Mouse (Mus musculus): ENCODE data around the gene Rnaseh1. TPM values are rescaled to one million over a fixed set of nuclear protein-coding genes. Genes with fewer than 3 reads are reported as not detected.
A peak's percentile ranks its signal among the peaks of the same experiment; 100 is the strongest.

Gene Rnaseh1
- polyA plus RNA-seq, 1 experiment from 2014 or later, result 30.8 TPM

GRCm38 (mm10) chr12:28697821-28698595, 48.6 kb downstream of the Rnaseh1 start:
- 82% methylated on average over 14 of the region's 14 CpGs for WGBS
- no peak overlapping the region for H3K4me3 ChIP-seq (ENCODE audit: low read depth, low read length)
- H3K27me3 ChIP-seq (replicated peaks; ENCODE audit: control insufficient read depth, insufficient read depth, low read length), result no peaks in the 10 kb centered on the region
- peak; percentile 15; the same call in 1 of the 2 replicates for ATAC-seq (replicated peaks; ENCODE audit: low FRiP score)
- H3K27ac ChIP-seq (ENCODE audit: low read depth, low read length), result no peak overlapping the region
- 0 out of 2 replicates have a peak, but pooled peaks cover 2% of the 10 kb centered on the region for H3K4me1 ChIP-seq (replicated peaks; ENCODE audit: control insufficient read depth, insufficient read depth, low read length)
- H3K9me3 ChIP-seq (ENCODE audit: control insufficient read depth, low read length), result no peaks in the 10 kb centered on the region
- H3K4me2 ChIP-seq, result no peak overlapping the region; the same call in 1 of the 2 replicates
- H3K36me3 ChIP-seq (ENCODE audit: control insufficient read depth, insufficient read depth, low read length), result no peaks in the 10 kb centered on the region; the same call in 1 of the 2 replicates
- DNase-seq (ENCODE audit: low spot score), result no peak
- H3K9ac ChIP-seq (ENCODE audit: low read depth, low read length), result no peak overlapping the region

- WGBS, result 72% methylated on average over 5 of the region's 5 CpGs
- H3K4me3 ChIP-seq (ENCODE audit: low read depth, low read length), result no peak overlapping the region
- H3K36me3 ChIP-seq (ENCODE audit: control insufficient read depth, insufficient read depth, low read length), result no peaks in the 10 kb centered on the region; the same call in 1 of the 2 replicates
- no peak overlapping the region for H3K9ac ChIP-seq (ENCODE audit: low read depth, low read length)
- no peaks in the 10 kb centered on the region for H3K9me3 ChIP-seq (ENCODE audit: control insufficient read depth, low read length)
- H3K4me2 ChIP-seq, result no peak overlapping the region
- ATAC-seq (replicated peaks; ENCODE audit: low FRiP score) (no peak), DNase-seq (ENCODE audit: low spot score) (no peak)
- no peaks in the 10 kb centered on the region for H3K27me3 ChIP-seq (replicated peaks; ENCODE audit: control insufficient read depth, insufficient read depth, low read length)
- H3K27ac ChIP-seq (ENCODE audit: low read depth, low read length), result no peak overlapping the region
- H3K4me1 ChIP-seq (replicated peaks; ENCODE audit: control insufficient read depth, insufficient read depth, low read length), result 0 out of 2 replicates have a peak, but pooled peaks cover 2% of the 10 kb centered on the region
Measured at GRCm38 (mm10) chr12:28699086-28699485, 49.7 kb downstream of the Rnaseh1 start.

- no peak overlapping the region for H3K27ac ChIP-seq (ENCODE audit: low read depth, low read length)
- no peak overlapping the region for H3K4me2 ChIP-seq
- DNase-seq (ENCODE audit: low spot score), result no peak
- no peaks in the 10 kb centered on the region for H3K9me3 ChIP-seq (ENCODE audit: control insufficient read depth, low read length)
- no peaks in the 10 kb centered on the region; the same call in 1 of the 2 replicates for H3K36me3 ChIP-seq (ENCODE audit: control insufficient read depth, insufficient read depth, low read length)
- no peaks in the 10 kb centered on the region for H3K27me3 ChIP-seq (replicated peaks; ENCODE audit: control insufficient read depth, insufficient read depth, low read length)
- 17% methylated on average over 6 of the region's 6 CpGs for WGBS
- no peak overlapping the region for H3K9ac ChIP-seq (ENCODE audit: low read depth, low read length)
- H3K4me1 ChIP-seq (replicated peaks; ENCODE audit: control insufficient read depth, insufficient read depth, low read length), result no peaks in the 10 kb centered on the region
- ATAC-seq (replicated peaks; ENCODE audit: low FRiP score), result no peak
- no peak overlapping the region for H3K4me3 ChIP-seq (ENCODE audit: low read depth, low read length)
Measured at GRCm38 (mm10) chr12:28699656-28700055, 50.3 kb downstream of the Rnaseh1 start.

GRCm38 (mm10) chr12:28700101-28700511, 50.7 kb downstream of the Rnaseh1 start:
- no peaks in the 10 kb centered on the region for H3K9me3 ChIP-seq (ENCODE audit: control insufficient read depth, low read length)
- no peak for ATAC-seq (replicated peaks; ENCODE audit: low FRiP score)
- 51% methylated on average over 3 of the region's 3 CpGs for WGBS
- H3K36me3 ChIP-seq (ENCODE audit: control insufficient read depth, insufficient read depth, low read length), result no peaks in the 10 kb centered on the region; the same call in 1 of the 2 replicates
- H3K4me1 ChIP-seq (replicated peaks; ENCODE audit: control insufficient read depth, insufficient read depth, low read length), result no peaks in the 10 kb centered on the region
- no peak overlapping the region for H3K9ac ChIP-seq (ENCODE audit: low read depth, low read length)
- no peak overlapping the region for H3K27ac ChIP-seq (ENCODE audit: low read depth, low read length)
- no peak overlapping the region for H3K4me2 ChIP-seq
- DNase-seq (ENCODE audit: low spot score), result no peak
- no peak overlapping the region for H3K4me3 ChIP-seq (ENCODE audit: low read depth, low read length)
- no peaks in the 10 kb centered on the region for H3K27me3 ChIP-seq (replicated peaks; ENCODE audit: control insufficient read depth, insufficient read depth, low read length)

- WGBS, result 78% methylated on average over 19 of the region's 19 CpGs
- no peak for ATAC-seq (replicated peaks; ENCODE audit: low FRiP score)
- DNase-seq (ENCODE audit: low spot score), result no peak
- Histone ChIP-seq H3K4me2 (no peak overlapping the region), H3K4me1 (replicated peaks; ENCODE audit: control insufficient read depth, insufficient read depth, low read length) (no peaks in the 10 kb centered on the region), H3K27ac (ENCODE audit: low read depth, low read length) (0 out of 2 replicates have a peak overlapping the region, but pooled peaks have one; percentile 10), H3K4me3 (ENCODE audit: low read depth, low read length) (no peak overlapping the region), H3K36me3 (ENCODE audit: control insufficient read depth, insufficient read depth, low read length) (peaks cover 2% of the 10 kb centered on the region; the same call in 1 of the 2 replicates), H3K27me3 (replicated peaks; ENCODE audit: control insufficient read depth, insufficient read depth, low read length) (no peaks in the 10 kb centered on the region), H3K9ac (ENCODE audit: low read depth, low read length) (no peak overlapping the region), H3K9me3 (ENCODE audit: control insufficient read depth, low read length) (no peaks in the 10 kb centered on the region)
Measured at GRCm38 (mm10) chr12:28700561-28701025, 51.2 kb downstream of the Rnaseh1 start.

GRCm38 (mm10) chr12:28701302-28701701, 51.9 kb downstream of the Rnaseh1 start:
- peaks cover 2% of the 10 kb centered on the region; the same call in 1 of the 2 replicates for H3K36me3 ChIP-seq (ENCODE audit: control insufficient read depth, insufficient read depth, low read length)
- 82% methylated on average over 11 of the region's 11 CpGs for WGBS
- H3K4me3 ChIP-seq (ENCODE audit: low read depth, low read length), result no peak overlapping the region
- DNase-seq (ENCODE audit: low spot score) (no peak), ATAC-seq (replicated peaks; ENCODE audit: low FRiP score) (no peak)
- no peak overlapping the region for H3K4me2 ChIP-seq
- no peaks in the 10 kb centered on the region for H3K9me3 ChIP-seq (ENCODE audit: control insufficient read depth, low read length)
- H3K27ac ChIP-seq (ENCODE audit: low read depth, low read length), result no peak overlapping the region
- H3K27me3 ChIP-seq (replicated peaks; ENCODE audit: control insufficient read depth, insufficient read depth, low read length), result no peaks in the 10 kb centered on the region
- no peak overlapping the region for H3K9ac ChIP-seq (ENCODE audit: low read depth, low read length)
- H3K4me1 ChIP-seq (replicated peaks; ENCODE audit: control insufficient read depth, insufficient read depth, low read length), result no peaks in the 10 kb centered on the region

GRCm38 (mm10) chr12:28704381-28704780, 55.0 kb downstream of the Rnaseh1 start:
- DNase-seq (ENCODE audit: low spot score) (no peak), ATAC-seq (replicated peaks; ENCODE audit: low FRiP score) (no peak)
- WGBS, result 51% methylated on average over 12 of the region's 12 CpGs
- H3K9me3 ChIP-seq (ENCODE audit: control insufficient read depth, low read length), result no peaks in the 10 kb centered on the region
- no peaks in the 10 kb centered on the region for H3K27me3 ChIP-seq (replicated peaks; ENCODE audit: control insufficient read depth, insufficient read depth, low read length)
- no peak overlapping the region for H3K4me3 ChIP-seq (ENCODE audit: low read depth, low read length)
- no peaks in the 10 kb centered on the region for H3K4me1 ChIP-seq (replicated peaks; ENCODE audit: control insufficient read depth, insufficient read depth, low read length)
- H3K27ac ChIP-seq (ENCODE audit: low read depth, low read length), result no peak overlapping the region
- H3K9ac ChIP-seq (ENCODE audit: low read depth, low read length), result no peak overlapping the region
- peaks cover 2% of the 10 kb centered on the region; the same call in 1 of the 2 replicates for H3K36me3 ChIP-seq (ENCODE audit: control insufficient read depth, insufficient read depth, low read length)
- no peak overlapping the region for H3K4me2 ChIP-seq

GRCm38 (mm10) chr12:28705204-28705603, 55.8 kb downstream of the Rnaseh1 start:
- peaks cover 5% of the 10 kb centered on the region; the same call in 1 of the 2 replicates for H3K36me3 ChIP-seq (ENCODE audit: control insufficient read depth, insufficient read depth, low read length)
- H3K9ac ChIP-seq (ENCODE audit: low read depth, low read length), result no peak overlapping the region

More at GRCm38 (mm10) chr12:28705204-28705603, 55.8 kb downstream of the Rnaseh1 start:
- Histone ChIP-seq H3K4me3 (ENCODE audit: low read depth, low read length) (no peak overlapping the region), H3K4me2 (no peak overlapping the region), H3K4me1 (replicated peaks; ENCODE audit: control insufficient read depth, insufficient read depth, low read length) (no peaks in the 10 kb centered on the region), H3K27me3 (replicated peaks; ENCODE audit: control insufficient read depth, insufficient read depth, low read length) (no peaks in the 10 kb centered on the region), H3K9me3 (ENCODE audit: control insufficient read depth, low read length) (no peaks in the 10 kb centered on the region), H3K27ac (ENCODE audit: low read depth, low read length) (no peak overlapping the region)
- WGBS, result 91% methylated on average over 6 of the region's 6 CpGs
- no peak for ATAC-seq (replicated peaks; ENCODE audit: low FRiP score)
- no peak for DNase-seq (ENCODE audit: low spot score)

Measured in liver, embryonic 11.5 days (tissue).